Mouse (Mus musculus) gastrocnemius, postnatal 14 days (tissue): ENCODE results near the gene Mecom. TPM values are rescaled to one million over a fixed set of nuclear protein-coding genes. Genes with fewer than 3 reads are reported as not detected.

ENCODE experiments used
- DNase-seq: peaks from one replicate; pipeline ENCODE4 v3.0.0; 2021; ENCODE audit warnings: mixed read lengths
- intact Hi-C: fragments of 180-260 bp; cut with DNase I; formaldehyde crosslinking; loops from one replicate; pipeline ENCODE4 v1.15.1; 2025; ENCODE audit warnings: low total_unique reads
- total RNA-seq, 2 experiments: library from RNA; stranded (reverse); gene quantifications; 2 replicates each; pipeline ENCODE4 v1.2.3; 2021

The Mecom gene
- total RNA-seq, 2 experiments from 2014 or later = 9.8 to 12.2 TPM

- no peak for DNase-seq
- intact Hi-C loops = no loop called here
These were observed 583.9 kb downstream of the Mecom start for GRCm38 (mm10) chr3:29963953-29964352.

GRCm38 (mm10) chr3:29963447-29963846 is 584.4 kb downstream of the Mecom start:
- no peak for DNase-seq
- intact Hi-C loops = no loop called here

GRCm38 (mm10) chr3:29959051-29959450 is 588.8 kb downstream of the Mecom start:
- no peak for DNase-seq
- intact Hi-C loops = no loop called here

DNA sequence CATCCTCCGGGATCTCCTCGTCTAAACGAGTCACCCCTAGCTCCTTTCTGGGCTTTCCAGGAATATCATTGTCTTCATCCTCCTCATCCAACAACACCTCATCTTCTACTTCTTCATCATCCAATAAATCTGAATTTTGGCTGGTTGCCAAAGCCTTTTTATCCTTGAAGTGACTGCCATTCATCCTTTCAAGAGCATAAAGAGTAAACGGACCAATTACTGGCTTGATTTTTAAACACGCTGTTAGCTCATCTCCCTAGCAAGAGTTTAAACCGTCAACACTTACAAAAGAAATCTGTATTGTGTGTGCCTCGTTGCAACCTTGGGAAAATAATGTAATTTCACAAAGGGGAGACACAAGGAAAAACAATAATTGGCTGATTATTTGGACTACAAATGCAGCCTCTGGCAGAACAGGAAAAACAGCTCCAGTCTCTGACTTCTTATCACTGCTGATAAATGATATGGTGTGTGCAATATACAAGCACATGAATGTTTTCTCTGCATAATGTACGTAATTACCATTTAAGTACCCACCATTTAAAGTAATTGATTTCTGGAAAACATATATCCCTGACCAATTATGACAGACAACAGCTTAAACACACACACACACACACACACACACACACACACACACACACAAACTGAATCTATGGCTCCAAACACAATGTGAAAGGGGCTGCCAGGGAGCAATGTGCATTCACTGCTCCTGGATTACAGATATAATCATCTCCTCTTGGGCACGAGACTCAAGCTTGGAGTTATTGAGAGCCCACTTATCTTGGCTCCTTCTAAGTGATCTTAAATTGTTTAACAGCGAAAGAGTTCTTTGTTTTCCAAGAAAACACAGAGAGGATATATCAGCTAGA is 590.2 kb downstream of the Mecom start:
- intact Hi-C loops = no loop called here
- no peak for DNase-seq

DNA sequence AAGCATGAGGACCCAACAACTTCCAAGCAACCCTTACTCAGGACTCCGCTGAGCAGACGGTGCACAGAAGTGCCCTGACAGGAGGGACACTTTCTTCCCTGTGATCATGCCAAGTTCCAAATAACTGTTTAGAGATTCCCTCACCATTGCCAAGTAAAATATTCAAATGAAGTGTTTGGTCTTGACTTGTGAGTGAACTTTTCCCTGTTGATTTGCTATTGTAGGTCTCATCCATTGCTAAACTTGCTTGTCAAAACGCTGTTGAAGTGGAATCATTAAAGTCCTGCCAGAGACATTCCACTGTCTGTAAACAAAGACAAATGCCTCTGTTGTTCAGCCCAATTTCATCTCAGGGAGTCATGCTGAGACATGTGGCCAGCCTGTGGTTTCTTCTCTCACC is 594.5 kb downstream of the Mecom start:
- intact Hi-C loops = no loop called here
- DNase-seq = no peak

DNA sequence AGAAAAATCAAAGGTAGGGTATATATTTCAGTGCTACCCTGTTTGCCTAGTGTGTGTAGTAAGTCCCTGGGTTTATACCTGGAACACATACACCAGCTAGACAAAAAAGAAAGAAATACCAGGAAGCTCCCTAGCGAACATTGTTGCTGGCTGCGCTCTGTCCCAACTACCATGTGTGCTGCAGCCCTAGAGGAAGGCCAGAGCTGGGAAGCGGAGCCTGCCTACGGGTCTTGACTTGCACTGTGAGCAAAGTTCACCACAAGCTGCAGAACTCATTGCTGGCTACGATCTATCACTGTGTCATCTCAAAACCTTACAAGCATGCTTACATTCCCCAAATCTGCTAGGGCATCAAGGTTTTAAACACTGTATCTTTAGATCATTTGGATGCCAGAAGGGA is 597.0 kb downstream of the Mecom start:
- intact Hi-C loops = no loop called here
- DNase-seq = peak; percentile 11

DNA sequence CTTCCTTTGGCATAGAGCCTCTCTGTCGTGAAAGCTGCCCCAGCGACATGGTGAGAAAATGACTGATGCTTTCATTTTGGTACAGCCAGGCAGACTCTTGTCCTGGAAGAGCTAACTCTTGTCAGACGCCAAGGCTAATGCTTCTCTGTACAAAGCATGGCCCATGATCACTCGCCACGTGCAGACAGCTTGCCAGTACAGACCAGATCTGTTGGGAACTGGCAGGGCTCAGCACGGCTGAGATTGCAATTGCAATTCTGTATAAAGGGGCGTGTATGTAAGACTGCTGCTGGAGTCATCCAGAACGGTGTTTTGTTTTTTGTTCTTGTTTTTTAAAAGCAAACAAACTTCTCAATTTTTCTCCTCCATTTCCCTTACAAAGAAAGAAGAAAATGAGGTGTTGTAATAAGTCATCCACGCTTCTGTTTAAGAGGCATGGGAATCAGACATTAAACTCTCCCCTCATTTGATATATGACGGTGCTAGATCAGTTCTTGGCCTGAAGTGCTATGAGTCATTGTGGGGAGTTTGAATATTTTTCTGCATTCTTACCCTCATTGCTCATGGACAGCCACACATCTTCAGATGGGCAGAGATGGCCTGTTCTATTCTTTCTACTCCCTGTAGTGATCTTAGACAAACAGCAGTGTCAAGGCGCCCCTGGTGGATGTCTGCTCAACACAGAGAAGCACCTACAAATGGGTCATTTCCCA is 644.1 kb downstream of the Mecom start:
- DNase-seq = no peak
- intact Hi-C loops = no loop called here

Other genes with a start within 250 kb of the Mecom start
- gene Actrt3, start 51.9 kb upstream of the Mecom start, total RNA-seq = not detected
- 10 to 100 TPM; 10.9 to 11.6 TPM for gene Mynn, start 54.1 kb upstream of the Mecom start, total RNA-seq
- gene Lrriq4, start 96.5 kb upstream of the Mecom start, total RNA-seq = not detected
- not detected for gene Lrrc34, start 99.9 kb upstream of the Mecom start, total RNA-seq
- gene Lrrc31, start 151.8 kb upstream of the Mecom start, total RNA-seq = not detected
- gene Samd7, start 198.3 kb upstream of the Mecom start, total RNA-seq = under 1 TPM in 1 of 2 experiments, not detected in 1; 0.06 TPM
- gene Sec62, start 244.9 kb upstream of the Mecom start, total RNA-seq = 10 to 100 TPM; 37.8 to 38.5 TPM